Mouse (Mus musculus): Measurements from ENCODE around the gene Ttc39d.
"Not testable (repeated sequence)": the region's sequence is repeated elsewhere in the genome, so short reads cannot be mapped to it uniquely, and the experiment has no call there.

The Ttc39d gene

DNA sequence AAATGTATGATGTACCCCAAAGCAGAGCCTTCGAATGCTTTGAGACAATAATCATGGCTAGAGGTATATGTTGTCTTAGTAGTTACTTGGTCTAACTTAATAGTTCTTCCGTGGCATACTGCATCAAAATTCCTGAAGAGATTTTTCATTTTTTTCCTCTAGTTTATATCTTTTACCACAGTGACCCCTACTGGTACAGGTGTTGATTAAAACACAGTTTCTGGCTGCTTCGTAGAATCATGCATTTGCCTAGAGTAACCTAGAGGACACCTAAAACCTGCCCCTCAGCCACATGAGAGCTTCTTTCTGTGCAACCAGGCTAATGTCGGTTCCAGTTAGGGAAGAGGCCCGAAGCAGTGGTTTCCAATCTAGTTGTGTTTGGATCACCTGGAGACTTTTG lies 14.2 kb upstream of the Ttc39d start:
- DNase-seq (ENCODE audit: low spot score in 2 of 2): no peak

DNA sequence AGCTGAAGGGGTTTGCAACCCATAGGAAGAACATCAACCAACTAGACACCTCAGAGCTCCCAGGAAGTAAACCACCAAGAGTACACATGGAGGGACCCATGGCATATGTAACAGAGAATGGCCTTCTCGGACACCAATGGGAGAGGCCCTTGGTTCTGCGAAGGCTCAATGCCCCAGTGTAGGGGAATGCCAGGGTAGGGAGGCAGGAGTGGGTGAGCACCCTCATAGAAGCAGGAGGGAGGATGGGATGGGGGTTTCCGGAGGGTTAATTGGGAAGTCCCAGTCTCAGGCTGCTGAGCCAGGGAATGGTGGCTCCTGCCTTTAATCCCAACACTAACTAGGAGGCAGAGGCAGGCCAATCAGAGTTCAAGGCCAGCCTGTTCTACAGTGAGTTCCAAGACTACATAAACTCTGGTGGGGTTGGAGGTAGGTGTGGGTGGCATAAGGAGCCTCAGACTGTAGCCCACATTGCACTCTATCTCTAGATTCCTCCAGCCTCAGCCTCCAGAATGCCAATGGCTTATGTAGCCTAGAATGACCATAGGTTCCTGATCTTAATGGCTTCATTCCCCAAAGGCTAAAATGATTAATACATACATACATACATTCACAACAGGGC lies 8.0 kb upstream of the Ttc39d start:
- no peak for DNase-seq (ENCODE audit: low spot score in 2 of 2)

DNA sequence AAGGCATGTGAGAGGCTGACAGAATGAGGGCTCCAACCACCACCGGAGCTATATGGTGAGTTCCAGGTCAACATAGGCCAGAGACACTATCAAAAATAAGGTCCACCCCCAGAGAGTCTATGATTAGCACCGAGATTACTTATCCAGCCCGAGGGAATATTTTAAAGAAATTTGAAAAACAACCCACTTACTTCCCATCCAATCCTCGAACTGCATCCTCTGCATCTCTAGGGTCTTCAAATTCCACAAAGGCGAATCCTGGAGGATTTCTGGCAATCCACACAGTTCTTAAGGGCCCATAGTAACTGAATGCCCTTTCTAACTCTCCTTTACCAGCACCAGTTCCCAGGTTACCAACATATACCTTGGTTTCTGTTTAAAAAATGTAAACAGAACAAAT lies 1.6 kb upstream of the Ttc39d start:
- no peak for DNase-seq (ENCODE audit: low spot score in 2 of 2)

DNA sequence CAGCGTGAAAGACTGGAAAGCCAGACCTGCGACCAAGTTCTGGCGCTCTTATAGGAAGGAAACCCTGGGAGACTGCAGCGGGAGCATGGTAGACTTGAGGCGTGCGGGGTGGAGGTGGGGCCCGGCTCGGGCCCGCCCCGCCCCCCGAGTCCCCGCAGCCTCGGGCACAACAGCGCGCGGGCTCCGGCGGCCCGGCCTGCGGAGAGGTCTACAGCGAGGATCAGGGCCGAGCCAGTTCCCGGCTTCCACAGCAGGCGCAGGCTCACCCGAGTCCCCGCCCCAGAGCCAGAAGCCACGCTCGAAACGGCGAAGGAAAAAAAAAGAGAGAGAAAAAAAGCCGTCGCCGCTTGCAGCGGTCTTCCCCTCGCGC lies 974 bp upstream of the Ttc39d start:
- no peak for DNase-seq (ENCODE audit: low spot score in 2 of 2)

DNA sequence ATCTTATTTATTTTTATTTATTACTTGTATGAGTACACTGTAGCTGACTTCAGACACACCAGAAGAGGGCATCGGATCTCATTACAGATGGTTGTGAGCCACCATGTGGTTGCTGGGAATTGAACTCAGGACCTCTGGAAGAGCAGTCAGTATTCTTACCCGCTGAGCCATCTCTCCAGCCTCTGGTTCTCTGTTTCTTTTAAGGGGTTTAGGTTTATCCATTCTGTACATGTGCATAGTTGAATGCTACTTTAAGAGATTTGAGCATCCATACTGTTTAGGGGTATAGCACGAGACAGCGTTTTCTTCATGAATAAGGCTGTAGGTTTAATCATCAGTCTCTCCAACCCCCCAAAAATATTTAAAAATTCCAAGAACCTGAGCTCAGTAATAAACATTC lies 6.7 kb downstream of the Ttc39d start:
- DNase-seq (ENCODE audit: low spot score in 2 of 2): not testable (repeated sequence)

DNA sequence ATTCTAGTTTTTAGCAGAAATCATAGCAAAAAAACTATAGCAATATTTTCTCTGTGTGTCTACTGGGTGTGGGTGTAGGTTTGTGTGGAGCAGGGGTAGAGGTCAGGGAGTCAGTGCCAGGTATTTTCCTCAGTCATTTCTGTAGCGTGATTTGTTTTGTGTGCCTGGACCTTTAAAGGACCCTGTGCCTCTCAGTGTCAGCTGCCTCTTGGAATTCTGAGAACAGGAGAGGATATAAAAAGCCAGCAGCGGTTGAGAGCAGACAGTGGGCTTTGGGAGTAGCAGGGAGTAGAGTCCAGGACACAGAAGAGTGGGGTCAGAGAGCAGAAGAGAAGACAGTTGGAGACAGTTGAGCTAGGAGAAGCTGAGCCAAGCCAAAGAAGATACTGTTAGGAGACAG lies 12.9 kb downstream of the Ttc39d start:
- DNase-seq (ENCODE audit: low spot score in 2 of 2): no peak

GRCm38 (mm10) chr17:80221202-80221601 lies 13.9 kb downstream of the Ttc39d start:
- DNase-seq (ENCODE audit: low spot score in 2 of 2): no peak

- DNase-seq (ENCODE audit: low spot score in 2 of 2): no peak
These were observed 14.8 kb downstream of the Ttc39d start for GRCm38 (mm10) chr17:80221890-80222628.

DNA sequence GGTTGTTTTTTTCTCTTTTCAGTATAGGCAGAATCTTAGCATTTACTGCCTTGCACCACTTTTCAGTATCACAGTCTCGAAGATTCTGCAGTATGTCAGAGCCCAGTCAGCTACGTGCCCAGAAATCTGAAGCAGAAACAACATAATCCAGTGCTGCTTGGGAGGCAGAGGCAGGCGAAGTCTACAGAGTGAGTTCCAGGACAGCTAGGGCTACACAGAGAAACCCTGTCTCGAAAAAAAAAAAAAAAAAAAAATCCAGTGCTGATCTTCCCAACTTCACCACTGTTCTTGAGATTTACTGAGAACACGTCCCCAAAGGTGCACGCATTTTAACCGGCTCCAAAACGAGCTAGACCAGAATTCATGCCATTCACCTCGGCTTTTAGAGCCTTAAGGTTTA lies 16.6 kb downstream of the Ttc39d start:
- no peak for DNase-seq (ENCODE audit: low spot score in 2 of 2)

GRCm38 (mm10) chr17:80224326-80225116 lies 17.3 kb downstream of the Ttc39d start, which contains the start of gene Gemin6:
Gemin6 (plus strand) TSS chr17:80224441.
- DNase-seq (ENCODE audit: low spot score in 2 of 2): peak; percentile 64 to 82

DNA sequence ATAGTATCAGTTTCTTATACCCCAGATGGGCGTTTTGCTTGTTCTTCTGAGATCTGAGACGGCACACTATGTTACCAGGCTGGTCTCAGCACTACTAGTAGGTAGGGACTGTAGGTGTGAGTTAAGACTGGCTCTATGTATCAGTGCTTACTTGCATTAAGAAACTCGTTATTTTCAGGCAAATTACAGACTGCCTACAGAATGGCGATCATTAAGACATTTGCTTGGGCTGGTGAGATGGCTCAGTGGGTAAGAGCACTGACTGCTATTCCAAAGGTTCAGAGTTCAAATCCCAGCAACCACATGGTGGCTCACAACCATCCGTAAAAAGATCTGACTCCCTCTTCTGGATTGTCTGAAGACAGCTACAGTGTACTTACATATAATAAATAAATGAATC lies 17.9 kb downstream of the Ttc39d start:
- not testable (repeated sequence) for DNase-seq (ENCODE audit: low spot score in 2 of 2)

GRCm38 (mm10) chr17:80229396-80229795 lies 22.1 kb downstream of the Ttc39d start:
- no peak for DNase-seq (ENCODE audit: low spot score in 2 of 2)

GRCm38 (mm10) chr17:80233844-80234243 lies 26.6 kb downstream of the Ttc39d start:
- DNase-seq (ENCODE audit: low spot score in 2 of 2): no peak

- no peak for DNase-seq (ENCODE audit: low spot score in 2 of 2)
These were observed 27.1 kb downstream of the Ttc39d start for GRCm38 (mm10) chr17:80234376-80234775.

DNA sequence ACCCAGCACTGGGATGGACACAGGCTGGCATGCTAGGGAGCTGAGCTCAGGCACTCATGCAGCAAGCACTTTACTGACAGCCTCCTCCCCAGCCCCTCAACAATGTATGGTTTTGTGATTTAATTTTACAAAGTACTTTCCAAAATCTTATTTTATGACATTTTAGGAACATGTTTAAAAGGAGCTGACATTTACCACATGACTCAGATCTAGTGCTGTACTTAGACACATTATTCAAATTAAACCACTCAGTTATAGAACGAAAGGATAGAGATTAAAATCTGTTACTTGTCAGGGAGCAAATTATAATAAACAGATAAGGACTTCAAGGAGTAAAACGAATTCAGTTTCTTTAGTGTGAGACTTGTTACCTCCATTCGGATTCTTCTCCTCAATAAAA lies 28.2 kb downstream of the Ttc39d start:
- DNase-seq (ENCODE audit: low spot score in 2 of 2): no peak

DNA sequence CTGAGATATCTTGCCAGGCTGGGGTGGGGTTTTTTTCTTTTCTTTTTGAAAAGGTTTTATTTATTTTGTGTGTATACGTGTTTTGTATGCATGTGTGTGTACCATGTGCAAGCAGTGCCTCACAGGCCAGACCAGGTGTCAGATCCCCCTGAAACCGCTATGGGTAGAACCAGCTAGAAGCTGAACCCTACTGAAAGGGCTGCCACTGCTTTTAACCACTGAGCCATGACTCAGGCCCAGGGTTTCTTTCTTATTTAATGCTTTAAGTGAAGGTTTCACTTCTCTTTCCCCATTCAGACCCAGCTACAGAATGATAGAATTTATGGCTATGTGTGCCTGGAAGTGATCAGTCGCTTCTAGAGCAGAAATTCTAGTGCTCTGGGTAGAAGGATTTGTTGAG lies 29.5 kb downstream of the Ttc39d start:
- no peak for DNase-seq (ENCODE audit: low spot score in 2 of 2)

GRCm38 (mm10) chr17:80237475-80237874 lies 30.2 kb downstream of the Ttc39d start:
- DNase-seq (ENCODE audit: low spot score in 2 of 2): no peak

- no peak for DNase-seq (ENCODE audit: low spot score in 2 of 2)
These were observed 34.3 kb downstream of the Ttc39d start for GRCm38 (mm10) chr17:80241594-80241993.

GRCm38 (mm10) chr17:80243116-80243515 lies 35.9 kb downstream of the Ttc39d start:
- no peak for DNase-seq (ENCODE audit: low spot score in 2 of 2)

DNA sequence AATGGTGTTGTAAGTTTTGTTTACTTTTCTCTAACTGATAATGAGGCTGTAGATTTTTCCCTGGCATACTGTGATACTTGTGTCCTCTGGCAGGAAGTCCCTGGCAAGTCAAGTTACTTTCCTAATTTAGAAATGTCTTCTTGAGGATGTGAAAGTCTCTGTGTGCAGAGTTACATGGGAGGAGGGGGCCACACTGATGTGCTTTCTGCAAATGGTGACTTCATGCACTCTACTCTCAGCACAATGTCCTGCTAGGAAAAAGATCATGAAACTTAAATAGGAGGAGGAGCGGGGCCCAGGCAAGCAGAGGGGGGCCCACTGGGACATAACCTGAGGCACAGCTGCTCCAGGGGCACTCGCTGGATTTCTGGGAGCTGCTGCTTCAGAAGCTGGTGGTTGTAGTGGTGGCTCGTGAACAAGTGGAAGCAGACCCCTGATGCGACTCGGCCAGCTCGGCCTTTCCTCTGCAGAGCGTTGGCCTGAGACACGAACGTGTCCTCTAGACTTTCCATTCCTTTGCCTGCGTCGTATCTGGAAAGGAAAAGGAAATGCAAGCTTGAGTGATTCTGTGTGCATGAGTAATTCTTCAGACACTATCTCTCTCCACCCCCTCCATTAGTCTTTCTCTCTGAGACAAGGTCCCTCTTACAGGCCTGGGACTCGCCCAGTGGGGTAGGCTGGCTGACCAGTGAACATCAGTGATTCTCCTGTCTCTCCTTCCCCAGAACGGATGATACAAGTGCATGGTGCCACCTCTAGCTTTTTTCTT lies 45.7 kb downstream of the Ttc39d start:
- no peak for DNase-seq (ENCODE audit: low spot score in 2 of 2)

DNA sequence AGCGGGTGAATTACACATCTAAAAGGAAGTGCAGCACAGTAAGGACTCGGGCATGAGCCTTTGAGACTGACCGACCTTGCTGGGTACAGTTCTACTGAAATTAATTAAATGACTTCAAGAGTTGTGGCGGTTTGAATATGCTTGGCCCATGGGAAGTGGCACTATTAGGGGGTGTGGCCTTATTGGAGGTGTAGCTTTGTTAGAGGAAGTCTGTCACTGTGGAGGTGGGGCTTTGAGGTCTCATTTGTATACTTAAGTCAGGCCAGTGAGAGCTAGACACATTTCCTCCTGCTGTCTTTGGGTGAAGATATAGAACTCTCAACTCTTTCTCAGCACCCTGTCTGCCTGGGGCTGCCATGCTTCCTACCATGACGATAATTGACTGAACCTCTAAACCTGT lies 47.2 kb downstream of the Ttc39d start:
- no peak for DNase-seq (ENCODE audit: low spot score in 2 of 2)

- peak; percentile 32 to 59 for DNase-seq (ENCODE audit: low spot score in 2 of 2)
These were observed 47.9 kb downstream of the Ttc39d start for GRCm38 (mm10) chr17:80255208-80255607.
